Mouse (Mus musculus) T-helper 2 cell (primary cell): ENCODE measurements around the gene Senp3.
"Not testable (repeated sequence)": the region's sequence is repeated elsewhere in the genome, so short reads cannot be mapped to it uniquely, and the experiment has no call there.

Source experiments
- in situ Hi-C: fragments of 300-600 bp; cut with MboI, MseI; formaldehyde crosslinking; loops from one replicate; pipeline ENCODE4 v1.15.1; 2025; ENCODE audit warnings: high pct_unique_total_duplicates

Gene Senp3

DNA sequence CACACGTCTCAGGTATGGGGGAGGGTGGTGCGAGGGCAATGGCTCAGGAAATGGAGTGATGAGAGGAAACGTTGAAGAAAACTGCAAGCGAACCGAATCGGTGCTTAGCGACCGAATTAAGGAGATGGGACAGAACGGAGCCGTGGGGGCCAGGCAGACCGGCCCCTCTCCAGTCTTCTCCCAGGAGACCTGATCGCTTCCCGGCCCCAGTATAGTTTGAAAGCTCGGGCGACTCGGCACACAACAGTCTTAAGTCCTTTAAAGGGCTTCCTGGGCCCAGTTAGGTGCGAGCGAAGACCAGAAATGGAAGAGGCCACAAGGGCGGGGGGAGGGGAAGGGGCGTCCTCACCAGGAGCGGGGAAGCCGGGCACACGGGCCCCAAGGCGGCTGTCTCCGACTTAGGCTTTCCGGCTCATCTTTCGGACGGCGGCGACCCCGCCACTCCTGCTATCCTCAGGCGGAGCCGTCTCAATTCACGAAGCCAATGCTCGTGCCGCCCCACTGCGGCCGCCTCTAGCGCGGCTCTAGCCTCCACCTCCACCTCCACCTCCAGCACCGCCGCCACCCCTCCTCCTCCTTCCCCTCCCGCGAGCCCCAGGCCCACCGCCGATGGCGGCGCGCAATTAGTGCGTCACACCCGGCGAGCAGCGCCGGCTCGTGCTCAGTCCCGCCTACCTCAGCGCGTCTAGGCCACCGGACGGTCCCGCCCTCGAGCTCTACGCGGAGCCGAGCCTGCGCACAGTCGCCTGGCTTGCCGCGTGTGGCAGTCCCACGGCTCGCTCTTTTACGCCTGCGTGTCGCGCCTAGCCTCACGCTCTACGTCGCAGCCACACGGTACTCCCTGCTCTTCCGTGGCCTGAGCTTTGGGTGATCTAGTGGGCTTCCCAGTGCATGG lies at the start of gene Senp3:
TSS of gene Senp3 (minus strand) at position 771 of the 895 bp plus-strand sequence.
- in situ Hi-C loops = no loop called here

DNA sequence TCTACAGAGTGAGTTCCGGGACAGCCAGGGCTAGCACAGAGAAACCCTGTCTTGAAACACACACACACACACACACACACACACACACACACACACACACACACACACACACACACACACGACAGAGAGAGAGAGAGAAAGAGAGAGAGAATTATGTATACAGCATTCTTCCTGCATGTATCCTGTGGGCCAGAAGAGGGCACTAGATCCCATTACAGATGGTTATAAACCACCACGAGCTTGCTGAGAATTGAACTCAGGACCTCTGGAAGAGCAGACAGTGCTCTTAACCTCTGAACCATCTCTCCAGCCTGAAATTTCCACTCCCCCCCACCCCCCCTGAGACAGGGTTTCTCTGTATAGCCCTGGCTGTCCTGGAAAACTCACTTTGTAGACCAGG lies 49.5 kb upstream of the Senp3 start:
- in situ Hi-C loops = not testable (repeated sequence)

DNA sequence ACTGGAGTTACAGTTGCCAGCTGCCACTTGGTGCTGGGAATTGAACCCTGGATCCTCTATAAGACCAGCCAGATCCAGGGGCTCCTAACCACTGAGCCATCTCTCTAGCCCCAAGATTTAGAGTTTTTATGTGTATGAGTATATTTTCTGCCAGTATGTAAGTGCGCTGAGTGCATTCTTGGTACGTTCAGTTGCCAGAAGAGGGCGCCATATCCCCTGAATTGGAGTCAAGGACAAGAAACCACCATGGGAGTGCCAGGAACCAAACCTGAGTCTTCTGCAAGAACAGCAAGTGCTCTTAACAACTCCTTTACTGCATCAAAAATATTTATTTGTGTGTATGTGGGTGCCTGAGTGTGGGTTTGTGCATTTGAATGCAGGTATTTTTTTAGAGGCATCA lies 47.2 kb upstream of the Senp3 start:
- in situ Hi-C loops = no loop called here

DNA sequence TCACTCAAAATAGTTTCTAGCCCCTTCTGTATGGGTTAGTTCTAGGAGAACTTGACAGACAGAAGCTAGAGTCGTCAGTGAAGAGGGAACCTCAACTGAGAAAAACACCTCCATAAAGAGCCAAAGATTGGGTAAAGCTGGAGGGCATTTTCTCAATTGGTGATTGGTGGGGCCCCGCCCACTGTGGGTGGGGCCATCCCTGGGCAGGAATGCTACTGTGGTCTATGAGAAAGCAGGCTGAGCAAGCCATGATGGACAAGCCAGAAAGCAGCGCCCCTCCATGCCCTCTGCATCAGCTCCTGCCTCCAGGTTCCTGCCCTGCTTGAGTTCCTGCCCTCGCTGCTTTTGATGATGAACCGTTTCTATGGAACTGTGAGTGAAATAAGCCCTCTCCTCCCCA lies 44.1 kb upstream of the Senp3 start:
- in situ Hi-C loops = no loop called here

DNA sequence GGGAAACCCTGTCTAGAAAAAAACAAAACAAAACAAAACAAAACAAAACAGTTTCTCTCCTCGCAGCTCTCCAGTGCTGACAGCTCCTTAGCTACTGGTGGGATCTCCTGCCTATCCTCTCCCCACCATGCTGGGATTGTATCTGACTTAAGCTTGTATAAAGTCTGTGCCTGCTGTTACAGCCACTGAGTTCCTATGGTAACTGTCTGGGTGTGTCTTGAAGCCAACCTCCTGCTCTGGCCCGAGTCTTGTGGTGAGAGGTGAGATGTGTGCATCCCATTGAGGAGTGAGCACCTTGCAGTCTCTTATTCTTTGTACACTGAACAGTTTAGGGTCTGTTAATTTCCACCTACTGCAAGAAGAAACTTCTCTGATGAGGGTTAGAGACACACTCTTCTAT lies 41.2 kb upstream of the Senp3 start:
- in situ Hi-C loops = loop anchor here (5.0 kb wide), 1 partner anchor 36 kb away; the partner anchor contains the start of gene Tnfsf13

DNA sequence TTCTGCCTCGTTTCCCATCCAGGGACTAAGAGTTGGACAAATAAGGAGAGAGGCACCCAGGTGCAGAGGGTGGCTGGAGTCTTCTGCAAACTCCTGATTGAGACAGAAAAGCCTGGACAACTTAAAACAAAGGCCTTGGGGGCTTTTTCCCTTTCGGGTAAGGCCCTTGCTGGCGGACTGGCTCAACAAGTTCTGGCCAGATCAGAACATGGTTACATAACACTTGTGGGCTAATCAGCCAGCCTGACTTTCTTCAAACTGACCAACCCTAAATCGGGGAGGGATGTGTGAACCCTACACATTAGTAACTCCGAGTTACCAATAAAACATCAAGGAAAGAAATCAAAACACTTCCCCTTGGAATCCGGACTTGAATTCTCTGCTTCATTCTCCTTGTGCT lies 39.0 kb upstream of the Senp3 start:
- in situ Hi-C loops = loop anchor here (5.0 kb wide), 1 partner anchor 34 kb away; the partner anchor contains the start of gene Tnfsf13

DNA sequence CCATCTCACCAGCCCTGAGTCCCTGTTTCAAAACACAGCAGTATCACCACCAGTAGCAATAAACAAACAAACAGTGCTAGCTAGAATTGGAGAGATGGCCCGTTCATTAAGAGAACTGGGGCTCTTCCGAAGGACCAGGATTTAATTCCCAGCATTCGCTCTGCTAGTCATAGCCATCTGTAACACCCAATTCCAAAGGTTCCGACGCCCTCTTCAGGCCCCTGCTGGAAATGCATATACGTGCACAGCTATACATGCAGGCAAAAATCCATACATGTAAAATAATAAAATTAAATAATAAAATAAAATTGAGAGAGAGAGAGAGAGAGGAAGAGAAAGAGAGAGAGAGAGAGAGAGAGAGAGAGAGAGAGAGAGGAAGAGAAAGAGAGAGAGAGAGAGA lies 37.5 kb upstream of the Senp3 start:
- in situ Hi-C loops = no loop called here

DNA sequence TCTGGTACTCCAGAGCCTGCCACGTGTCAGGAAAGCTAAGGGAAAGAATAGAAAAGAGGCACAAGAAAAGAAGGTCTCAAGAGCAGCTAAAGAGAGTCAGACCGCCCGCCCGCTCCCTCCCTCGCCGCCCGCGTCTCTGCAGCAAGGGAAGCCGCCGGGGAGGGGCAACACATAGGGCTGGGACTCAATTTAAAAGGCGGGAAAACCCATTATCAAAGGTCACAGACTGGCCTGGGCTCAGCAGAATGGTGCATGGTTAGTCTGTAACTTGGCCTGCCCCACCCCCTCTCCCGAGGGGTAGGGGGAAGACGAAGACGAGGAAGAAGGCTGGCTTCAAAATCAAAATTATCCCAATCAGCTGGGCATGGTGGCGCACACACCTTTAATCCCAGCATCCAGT lies 36.8 kb upstream of the Senp3 start:
- in situ Hi-C loops = no loop called here

DNA sequence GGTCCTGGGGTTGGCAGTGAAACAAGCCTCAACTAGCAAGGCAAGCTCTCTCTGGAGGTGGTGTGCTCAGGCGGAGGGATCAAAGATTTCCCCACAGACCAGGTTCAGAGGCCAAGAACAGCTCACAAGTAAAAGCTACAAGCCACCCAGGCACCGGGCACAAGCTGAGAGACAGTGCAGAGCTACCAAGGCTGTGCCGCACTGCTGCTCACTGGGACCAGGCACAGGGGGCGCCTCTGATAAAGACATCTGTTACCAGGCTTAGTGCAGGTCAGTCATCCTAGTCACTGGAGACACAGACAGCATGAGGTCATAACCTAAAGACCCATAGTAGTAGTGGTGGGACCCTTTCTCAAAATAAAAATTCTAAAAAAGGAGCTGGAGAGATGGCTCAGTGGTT lies 35.1 kb upstream of the Senp3 start:
- in situ Hi-C loops = no loop called here

DNA sequence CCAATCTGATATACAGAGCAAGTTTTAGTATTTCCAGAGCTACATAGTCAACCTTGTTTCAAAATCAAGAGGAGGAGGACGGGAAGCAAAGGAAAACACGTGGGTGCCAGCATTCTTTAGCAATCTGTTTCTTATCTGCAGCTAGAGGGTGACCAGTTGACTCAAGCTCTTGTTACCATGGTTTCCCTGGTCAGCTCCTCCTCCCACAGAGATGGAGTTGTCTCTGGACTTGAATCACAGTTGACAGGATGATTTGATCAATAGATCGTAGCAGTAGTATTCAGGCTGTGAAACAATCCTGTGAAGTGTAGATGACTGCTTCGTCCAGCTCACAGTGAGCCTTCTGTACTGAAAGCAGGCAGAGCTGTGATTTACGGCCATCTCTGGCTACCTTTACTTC lies 34.0 kb upstream of the Senp3 start:
- in situ Hi-C loops = no loop called here

DNA sequence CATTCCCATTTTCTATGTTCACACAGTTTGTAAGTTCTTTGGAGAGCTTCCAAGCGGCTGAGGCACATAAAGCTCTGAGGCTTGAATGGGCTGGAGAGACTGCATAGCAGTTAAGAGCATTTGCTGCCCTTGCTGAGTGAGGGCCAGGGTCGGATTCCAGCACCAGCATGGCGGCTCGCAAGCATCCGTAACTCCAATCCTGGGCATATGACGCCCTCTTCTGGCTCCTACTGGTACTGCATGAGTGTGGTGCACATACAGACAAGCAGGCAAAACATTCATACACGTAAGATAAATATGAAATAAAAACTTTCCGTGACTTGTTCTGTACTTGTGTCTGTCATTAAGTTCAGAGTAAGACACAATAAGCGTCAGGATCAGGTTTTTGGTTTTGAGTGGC lies 33.6 kb upstream of the Senp3 start:
- in situ Hi-C loops = no loop called here

DNA sequence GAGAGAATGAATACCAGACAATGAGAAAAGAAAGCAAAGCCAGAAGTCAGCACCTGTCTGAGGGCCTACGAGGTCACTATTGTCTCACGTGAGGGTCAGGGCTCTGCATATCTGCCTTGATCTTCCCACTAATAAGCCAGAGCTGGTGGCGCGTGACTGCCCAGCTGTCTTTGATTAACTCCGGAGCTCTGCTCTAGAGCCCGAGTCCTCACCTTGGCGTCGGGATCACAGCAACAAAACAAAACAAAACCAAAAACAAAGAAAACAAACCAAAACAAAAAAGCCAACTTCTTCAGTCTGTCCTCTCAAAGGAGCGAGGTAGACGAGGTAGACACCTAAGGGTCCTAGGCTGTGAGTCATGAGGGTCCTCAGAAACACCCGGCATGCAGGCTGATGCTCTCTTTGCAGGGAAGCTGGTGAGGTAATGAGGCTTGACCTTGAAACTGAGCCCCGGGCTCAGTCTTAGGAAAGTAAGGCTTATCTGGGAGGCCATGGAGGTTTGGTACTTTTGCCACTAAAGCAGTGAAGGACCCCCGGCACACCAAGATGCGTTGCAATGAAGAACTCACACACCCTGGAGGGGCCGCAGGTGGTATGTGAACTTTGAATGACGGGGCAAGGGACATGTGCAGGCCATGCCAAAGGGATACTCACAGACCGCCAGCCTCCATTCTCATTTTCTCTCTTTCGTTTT lies 32.9 kb upstream of the Senp3 start:
- in situ Hi-C loops = no loop called here

DNA sequence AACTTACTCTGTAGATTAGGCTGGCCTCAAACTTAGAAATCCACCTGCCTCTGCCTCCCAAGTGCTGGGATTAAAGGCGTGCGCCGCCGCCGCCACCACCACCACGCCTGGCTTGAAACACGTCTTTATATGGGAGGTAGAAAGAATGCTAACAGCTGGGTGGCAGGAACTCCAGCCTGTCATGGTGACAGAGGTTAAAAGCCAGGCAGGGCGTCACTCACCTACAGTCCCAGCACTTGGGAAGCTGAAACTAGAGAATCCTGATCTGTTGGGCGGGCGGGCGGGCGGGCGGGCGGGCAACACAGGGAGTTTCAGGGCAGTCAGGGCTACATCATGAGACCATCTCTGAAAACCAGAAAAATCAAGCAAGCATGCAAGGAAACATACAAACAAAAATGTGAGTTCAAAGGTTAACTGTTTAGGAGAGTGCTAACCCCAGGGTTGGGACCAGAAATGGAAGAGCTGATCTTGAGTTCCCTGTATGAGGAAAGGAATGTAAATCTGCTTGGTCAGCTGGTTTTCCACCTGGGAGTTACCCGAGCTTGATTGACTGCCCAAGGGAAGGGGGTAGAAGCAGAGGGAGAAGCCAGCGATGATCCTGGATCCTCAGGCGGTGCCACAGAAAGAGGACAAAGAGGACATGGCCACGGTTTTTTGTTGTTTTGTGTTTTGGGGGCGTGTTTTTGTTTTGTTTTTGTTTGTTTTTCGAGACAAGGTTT lies 31.2 kb upstream of the Senp3 start:
- in situ Hi-C loops = no loop called here

DNA sequence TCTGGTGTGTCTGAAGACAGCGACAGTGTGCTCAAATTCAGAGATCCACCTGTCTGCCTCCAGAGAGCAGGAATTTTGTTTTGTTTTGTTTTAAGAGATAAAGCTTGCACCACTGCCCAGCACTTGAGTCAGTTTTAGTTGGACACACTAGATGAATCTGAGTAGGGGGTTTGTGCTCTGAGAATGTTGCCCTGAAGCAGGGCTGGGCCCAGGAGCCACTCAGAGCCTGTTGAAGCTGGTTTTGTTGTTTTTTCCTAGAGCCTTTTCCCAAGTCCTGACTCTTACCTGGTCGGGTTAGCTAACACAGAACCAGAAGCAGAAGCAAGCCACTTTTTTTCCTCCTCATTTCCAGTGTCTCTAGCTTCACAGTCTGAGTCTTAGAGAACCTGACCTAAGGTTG lies 29.2 kb upstream of the Senp3 start:
- in situ Hi-C loops = no loop called here

DNA sequence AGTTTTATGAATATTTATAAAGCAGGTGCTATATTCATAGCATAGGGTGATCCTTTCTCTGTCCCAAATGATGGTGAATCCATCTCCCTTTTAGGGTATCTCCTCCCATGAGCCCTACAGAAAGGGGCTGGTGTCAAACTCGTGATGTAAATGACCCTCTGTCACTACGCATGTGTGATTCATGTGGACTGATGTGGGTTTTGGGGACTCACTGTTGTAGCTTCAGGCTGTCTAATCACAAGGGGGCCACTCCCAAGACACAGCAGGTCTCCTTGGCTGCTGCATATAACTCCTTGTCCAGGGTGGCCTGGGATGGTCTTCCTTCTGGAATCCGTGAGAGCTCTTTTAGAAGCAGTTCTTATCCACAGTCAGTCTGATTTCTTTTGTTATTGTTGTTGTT lies 28.6 kb upstream of the Senp3 start:
- in situ Hi-C loops = no loop called here

DNA sequence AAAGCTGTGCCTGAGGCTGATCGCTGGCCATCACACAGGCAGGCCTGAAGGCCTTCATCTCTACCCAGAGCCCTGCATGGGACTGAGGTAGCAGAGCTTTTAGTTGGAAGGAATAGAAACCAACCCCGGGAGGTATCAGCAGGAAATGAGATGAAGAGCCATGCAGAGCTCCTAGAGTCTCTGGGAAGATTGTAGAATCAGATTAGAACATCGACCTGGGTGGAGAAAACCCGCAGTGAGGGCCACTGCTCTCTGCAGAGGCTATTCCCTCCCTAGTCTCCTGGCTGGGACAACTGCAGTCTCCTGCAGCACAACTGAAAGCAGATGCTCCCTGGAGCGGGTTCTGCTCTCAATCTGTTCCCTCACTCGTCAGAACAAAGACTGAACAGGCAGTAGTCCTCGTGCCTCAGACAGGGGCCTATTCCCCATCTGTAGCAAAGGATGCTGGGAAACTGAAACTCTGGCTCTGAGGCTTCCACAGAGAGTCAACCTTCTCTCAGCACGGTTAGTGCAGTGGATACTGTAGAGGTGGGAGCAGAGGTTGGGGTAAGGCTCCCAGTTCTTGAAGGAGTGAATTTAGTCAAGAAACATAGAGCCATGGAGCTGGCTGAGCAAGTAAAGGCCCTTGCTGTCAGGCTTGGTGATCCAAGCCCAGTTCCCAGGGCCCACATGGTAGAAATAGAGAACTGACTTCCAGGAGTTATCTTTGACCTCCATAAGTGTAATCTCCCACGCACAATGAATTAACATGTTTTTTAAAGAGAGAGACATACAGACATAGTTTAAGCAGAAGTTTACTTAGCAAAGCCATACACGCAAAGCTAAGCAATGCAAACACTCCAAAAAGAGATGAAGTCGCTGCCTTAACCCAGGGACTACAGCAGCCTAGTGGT lies 27.9 kb upstream of the Senp3 start:
- in situ Hi-C loops = no loop called here

DNA sequence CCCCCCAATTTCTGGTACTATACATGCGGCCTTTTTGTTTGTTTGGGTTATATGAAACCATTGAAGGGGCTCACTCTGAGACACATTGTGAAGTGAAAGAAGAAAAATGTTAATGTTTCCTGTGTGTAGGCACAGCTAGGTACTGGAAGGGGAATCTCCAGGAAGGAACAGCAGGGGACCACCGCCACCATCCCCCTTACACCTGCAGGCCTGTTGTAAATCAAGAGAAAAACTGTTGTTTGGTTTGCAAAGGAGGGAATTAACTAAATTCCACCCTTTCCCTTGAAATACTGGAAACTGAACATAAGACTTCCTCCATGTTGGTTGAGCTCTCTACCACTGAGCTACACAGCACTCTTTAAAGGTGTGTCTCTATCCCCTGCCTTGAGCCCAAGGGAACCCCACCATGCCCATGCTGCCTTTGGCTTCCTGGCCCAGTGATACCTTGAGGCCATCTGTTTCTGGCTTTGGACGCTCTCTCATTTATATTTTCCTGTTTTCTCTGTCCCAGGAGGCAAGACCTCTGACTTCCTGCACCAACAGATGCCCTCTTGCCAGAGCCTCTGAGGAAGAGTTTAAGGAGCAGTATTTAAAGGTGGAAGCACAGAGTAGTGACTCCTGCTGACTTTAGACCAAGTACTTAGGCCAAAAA lies 26.9 kb upstream of the Senp3 start:
- in situ Hi-C loops = no loop called here

DNA sequence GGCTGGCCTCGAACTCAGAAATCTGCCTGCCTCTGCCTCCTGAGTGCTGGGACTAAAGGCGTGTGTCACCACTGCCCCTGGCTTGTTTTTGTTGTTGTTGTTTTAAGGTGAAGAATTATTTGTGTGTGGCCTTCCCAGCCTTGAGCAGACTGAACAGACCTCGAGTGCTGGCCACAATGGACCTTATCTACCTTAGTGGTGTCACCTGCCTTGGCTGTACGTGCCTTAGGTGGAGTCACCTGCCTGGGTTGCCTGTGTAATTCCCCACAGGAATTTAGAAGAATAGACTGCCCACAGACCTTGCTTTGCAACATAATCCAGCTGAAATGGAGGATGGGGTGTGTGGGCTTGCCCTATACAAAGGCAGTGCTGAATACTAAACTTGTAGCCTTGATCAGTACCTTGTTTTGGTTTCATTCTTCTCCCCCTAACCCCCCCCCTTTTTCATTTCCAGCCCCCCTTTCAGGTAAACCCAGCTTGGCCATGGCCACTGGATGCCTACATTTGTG lies 26.0 kb upstream of the Senp3 start:
- in situ Hi-C loops = no loop called here

DNA sequence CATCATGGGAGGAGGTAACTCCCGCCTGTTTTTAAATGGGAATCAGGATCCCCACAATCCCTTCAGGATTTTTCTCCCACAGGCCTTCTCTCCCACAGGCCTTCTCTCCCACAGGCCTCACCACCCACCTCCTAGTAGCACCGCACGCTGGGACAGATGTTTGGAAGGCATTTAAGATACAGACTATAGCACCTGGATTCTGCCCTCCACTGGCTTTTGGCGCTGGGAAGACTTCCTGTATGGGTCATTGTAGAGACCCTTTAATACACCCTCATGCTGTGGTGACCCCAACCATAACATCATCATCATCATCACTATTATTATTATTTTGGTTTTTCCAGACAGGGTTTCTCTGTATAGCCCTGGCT lies 25.6 kb upstream of the Senp3 start:
- in situ Hi-C loops = no loop called here

DNA sequence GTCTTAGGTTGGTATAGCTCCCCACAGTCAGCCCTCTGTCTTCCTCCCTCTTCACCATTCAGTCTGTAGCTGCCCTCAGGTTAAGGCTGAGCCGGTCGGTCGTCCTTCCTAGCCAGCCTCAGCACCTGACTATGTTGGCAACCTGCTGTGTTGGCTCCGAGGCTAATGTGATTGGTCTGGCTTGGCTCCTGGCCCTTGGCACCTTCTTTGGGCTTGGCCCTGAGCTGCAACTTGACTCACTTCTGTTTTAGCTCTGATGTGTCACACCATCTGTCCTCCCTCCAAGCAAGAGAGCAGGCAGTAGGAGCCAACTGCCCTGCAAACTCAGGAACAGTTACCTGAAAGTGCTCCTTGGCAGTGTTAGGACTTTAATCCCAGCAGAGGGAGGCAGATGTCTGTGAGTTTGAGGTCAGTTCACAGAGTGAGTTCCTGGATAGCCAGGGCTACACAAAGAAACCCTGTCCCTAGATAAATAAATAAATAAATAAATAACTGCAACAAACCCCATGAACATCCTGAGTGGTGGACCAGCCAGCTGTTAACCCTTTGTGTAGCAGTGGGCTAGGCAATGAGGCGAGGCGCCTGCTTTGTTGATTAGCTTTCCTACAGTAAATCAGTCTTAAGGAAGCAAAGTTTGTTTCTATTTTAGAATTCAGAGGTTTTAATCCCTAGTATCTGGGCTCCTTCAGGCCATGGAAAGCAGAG lies 25.0 kb upstream of the Senp3 start:
- in situ Hi-C loops = no loop called here
